Mouse (Mus musculus) stomach, postnatal 0 days (tissue): ENCODE results near the gene Banp.

Experiments
- CTCF ChIP-seq: IDR thresholded peaks from 2 replicates; pipeline ENCODE4 v1.5.1; 2016; ENCODE audit warnings: antibody characterized with exemption, low read depth, mild to moderate bottlenecking, moderate library complexity
- EP300 ChIP-seq: optimal IDR thresholded peaks from 2 replicates; pipeline ENCODE3; 2016; ENCODE audit warnings: antibody characterized with exemption

DNA sequence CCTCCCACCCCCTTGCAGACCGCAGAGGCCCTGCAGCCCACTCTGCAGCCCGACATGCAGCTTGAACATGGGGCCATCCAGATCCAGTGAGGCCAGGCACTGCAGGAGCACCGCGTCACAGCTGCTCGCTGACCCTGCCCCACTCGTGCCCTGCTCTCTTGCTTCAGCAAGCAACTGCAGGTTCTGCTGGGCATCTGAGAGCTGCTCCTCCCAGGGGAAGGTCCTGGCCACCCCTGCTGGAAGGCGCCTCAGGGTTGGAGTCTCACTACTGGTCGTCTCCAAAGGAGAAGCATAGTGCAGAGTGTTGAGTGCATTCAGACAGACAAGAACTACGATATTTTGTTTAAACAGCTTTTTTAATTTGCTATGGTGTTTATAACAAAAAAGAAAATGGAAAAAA lies 76.0 kb downstream of the Banp start:
- TF ChIP-seq CTCF (no peak), EP300 (no peak)
